Mouse (Mus musculus) adrenal gland, postnatal 10 days (tissue): ENCODE data around the gene Ackr2. TPM values are rescaled to one million over a fixed set of nuclear protein-coding genes. Genes with fewer than 3 reads are reported as not detected.

Experiments used
- DNase-seq: peaks from one replicate; pipeline ENCODE4 v3.0.0; 2021; ENCODE audit warnings: mixed read lengths
- long read RNA-seq, 2 experiments: library from polyadenylated mRNA; stranded (forward); transcript quantifications; one replicate each; pipeline ENCODE4 v2.0.0; 2021
- total RNA-seq, 2 experiments: library from RNA; stranded (reverse); gene quantifications; 2 replicates each; pipeline ENCODE4 v1.2.3; 2021

Ackr2 gene
- total RNA-seq = 1 to 10 TPM; 3.0 to 3.4 TPM
- long read RNA-seq, experiment 1, partial matches to known transcripts = 0 of 4 reads
- long read RNA-seq, experiment 1, other reads (novel, unspliced or antisense) = 3 of 4 reads
- long read RNA-seq, experiment 2 = 0 reads

- DNase-seq = no peak
Observed at GRCm38 (mm10) chr9:121898245-121898644, at the start of gene Ackr2. TSS of gene Ackr2 (plus strand) at chr9:121898355.

DNA sequence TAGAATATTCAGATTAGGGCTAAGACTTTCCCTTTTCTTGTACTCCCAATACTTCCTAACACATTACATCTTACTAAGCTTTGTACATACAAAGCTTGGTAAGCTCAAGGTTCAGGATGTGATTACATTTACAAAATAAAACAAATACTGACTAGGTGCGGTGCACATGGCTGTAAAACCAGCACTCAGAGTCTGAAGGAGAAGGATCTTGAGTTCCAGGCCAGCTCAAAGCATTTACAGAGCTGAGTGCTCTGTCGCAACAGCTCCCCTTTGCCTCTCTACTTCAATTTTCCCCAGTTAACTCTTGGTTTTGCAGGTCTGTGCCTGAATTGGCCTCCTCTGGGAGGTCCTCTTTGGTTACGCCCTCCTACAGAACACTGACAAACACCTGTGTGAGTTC lies 43.9 kb upstream of the Ackr2 start:
- DNase-seq = no peak

GRCm38 (mm10) chr9:121856649-121857416 lies 41.3 kb upstream of the Ackr2 start:
- peak; percentile 68 for DNase-seq

- peak; percentile 99 for DNase-seq
Observed at GRCm38 (mm10) chr9:121857474-121858152, 40.5 kb upstream of the Ackr2 start.

DNA sequence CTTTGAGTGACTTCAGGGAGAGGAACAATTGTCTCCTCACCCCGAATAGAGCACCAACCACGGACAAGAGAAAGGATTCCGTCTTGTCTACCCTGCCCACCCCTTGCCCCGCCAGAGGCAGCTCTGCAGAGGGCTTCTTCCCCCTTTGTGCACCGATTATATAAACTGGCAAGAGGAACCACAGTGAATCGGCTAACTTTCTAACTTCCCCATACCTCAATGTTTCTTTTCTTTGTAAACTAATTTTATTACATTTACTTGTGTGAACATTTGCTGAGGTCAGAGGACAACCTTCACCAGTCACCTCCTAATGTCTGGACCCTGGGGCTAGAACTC lies 40.0 kb upstream of the Ackr2 start, which contains the start of gene Higd1a:
TSS of gene Higd1a (minus strand) at position 210 of the 336 bp plus-strand sequence.
- DNase-seq = no peak

DNA sequence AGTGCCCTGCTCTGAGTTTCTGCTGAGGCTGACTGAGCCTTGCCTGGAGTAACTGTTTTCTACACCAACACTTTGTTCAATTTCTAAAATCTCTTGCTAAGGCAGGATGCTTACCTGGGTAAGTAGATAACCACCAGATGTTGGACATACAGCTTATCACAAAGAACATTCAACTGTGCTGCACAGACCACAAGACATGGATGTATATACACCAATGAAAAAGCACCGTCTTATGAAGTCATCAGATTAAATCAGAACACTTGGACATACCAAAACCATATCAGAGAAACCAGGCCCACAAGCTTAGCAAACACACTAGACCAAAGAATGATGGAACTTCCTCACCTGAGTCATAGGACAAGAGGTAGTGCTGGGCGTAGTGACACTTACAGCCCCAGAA lies 38.8 kb upstream of the Ackr2 start:
- DNase-seq = no peak

GRCm38 (mm10) chr9:121860921-121861320 lies 37.2 kb upstream of the Ackr2 start:
- no peak for DNase-seq

- peak; percentile 30 for DNase-seq
Observed at GRCm38 (mm10) chr9:121864837-121865236, 33.3 kb upstream of the Ackr2 start.

- DNase-seq = no peak
Observed at GRCm38 (mm10) chr9:121865425-121866008, 32.6 kb upstream of the Ackr2 start.

DNA sequence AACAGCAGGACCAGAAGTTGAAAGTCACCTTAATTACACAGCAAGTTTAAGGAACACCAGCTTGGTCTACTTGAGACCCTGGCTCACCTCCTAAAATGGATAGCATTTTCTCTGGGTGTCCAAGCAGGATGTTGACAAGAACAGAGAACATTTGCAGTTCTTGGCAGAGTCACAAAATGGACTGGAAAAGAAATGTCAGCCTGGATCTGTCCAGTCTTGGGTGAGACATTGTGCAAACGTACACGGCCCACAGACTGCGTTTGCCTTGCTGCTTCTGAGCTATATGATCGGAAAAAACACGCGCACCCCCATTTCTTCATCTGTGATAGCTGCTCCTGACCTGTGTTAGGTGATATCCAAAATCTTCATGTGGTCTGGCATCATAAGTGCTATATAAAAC lies 30.5 kb upstream of the Ackr2 start:
- DNase-seq = no peak

DNA sequence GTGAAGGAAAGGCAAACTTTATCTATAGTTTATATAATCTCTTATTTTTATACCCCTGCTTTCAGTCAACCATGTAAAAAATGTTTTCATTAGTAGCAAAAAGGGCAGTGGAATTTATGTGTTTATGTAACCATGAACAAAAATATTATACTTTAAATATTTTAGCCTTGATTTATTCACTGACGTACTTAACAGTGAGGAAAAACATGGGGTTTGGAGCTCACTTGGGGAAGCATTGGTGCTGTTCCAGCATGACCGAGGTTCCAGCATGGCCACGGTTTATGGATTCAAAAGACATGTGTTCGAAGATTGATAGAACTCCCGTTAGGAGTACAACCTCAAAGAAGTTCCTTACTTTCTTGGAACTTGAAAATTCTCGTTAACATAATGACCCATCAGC lies 29.9 kb upstream of the Ackr2 start:
- no peak for DNase-seq

GRCm38 (mm10) chr9:121869432-121869831 lies 28.7 kb upstream of the Ackr2 start:
- no peak for DNase-seq

GRCm38 (mm10) chr9:121869973-121870515 lies 28.1 kb upstream of the Ackr2 start:
- DNase-seq = no peak

GRCm38 (mm10) chr9:121872062-121872683 lies 26.0 kb upstream of the Ackr2 start:
- DNase-seq = no peak

GRCm38 (mm10) chr9:121873578-121873977 lies 24.6 kb upstream of the Ackr2 start:
- DNase-seq = no peak

DNA sequence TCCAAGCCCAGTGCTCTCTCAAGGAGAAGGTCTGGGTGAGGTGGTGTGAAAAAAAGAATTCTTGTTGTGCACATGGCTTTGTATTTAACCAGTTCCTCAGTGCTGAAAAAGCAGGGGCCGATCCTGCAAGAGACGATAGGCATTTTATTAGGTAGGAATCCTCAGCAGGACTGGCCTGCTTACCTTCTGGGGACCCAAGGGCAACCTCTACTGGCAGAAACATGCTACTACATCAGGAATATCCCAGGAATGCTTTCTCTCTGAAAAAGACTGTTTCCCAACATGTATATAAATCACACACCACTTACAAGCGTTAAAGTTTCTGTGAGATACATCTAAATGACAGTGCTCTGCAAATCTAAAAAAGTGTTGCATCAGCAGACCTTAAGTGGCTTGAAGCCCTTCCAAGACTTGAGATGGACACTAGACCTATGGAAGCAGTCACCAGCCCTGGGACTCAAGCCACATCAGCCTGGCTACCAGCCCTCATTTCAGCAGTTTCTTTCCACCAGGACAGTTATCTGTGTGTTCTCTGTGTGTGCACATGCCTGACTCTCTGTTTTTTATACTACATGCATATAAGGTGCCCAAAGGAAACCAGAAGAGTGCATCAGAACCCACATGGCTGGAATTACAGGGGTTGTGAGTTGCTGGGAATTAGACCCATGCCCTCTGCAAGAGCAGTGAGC lies 21.0 kb upstream of the Ackr2 start:
- peak; percentile 80 for DNase-seq

- DNase-seq = peak; percentile 87
Observed at GRCm38 (mm10) chr9:121880840-121881239, 17.3 kb upstream of the Ackr2 start.

DNA sequence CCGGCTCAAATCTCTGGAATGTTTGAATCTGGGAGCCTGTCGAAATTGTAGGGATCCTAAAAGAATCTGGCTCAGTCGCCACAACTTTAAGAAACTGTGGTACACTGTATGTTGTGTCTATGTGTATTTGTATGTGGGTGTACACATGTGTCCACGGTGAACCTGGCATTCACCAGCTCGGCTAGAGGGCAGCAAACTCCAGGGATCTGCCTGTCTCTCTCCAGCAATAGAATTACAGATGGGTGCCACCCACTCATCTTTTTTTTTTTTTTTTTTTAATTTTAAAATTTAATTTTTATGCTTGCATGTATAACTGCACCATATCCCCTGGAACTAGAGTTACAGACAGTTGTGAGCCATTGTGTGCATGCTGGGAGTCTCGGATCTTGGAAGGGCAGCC lies 16.9 kb upstream of the Ackr2 start:
- DNase-seq = no peak

GRCm38 (mm10) chr9:121882015-121882457 lies 16.1 kb upstream of the Ackr2 start:
- DNase-seq = peak; percentile 2

- no peak for DNase-seq
Observed at GRCm38 (mm10) chr9:121889927-121890440, 8.2 kb upstream of the Ackr2 start.

DNA sequence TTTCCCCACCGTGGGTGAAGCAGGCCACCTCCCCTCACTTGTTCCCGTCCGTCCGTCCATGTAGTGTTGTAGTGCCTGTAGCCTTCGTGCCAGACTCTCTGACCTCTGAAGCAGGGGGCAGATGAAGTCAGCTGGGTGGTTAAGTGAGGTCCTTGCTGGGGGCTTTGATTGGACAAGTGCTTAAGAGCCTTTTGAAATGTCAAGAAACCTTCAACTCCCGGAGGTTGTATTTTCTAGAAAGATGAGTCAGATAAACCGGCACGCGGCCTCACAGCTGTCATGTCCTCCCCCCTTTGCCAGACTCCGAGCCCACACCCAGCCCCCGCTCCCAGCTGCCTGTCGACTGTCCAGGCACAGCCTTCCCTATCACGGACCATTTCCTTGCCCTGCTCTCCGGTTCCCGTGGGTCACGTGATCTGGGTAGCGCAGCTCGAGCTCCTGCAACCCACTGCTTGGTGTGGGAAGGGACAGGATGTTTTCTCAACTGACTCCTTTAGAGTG lies 7.7 kb upstream of the Ackr2 start:
- DNase-seq = peak; percentile 83
